Mouse (Mus musculus) midbrain, postnatal 0 days (tissue): Measurements from ENCODE around the gene Gm26920. TPM values are rescaled to one million over a fixed set of nuclear protein-coding genes. Genes with fewer than 3 reads are reported as not detected.

ENCODE experiments used
- ATAC-seq: fragments of 200-750 bp; cut with Nextera tagmentation; 2 replicates; pipeline ENCODE4 v1.8.0; 2017; ENCODE audit warnings: moderate number of reproducible peaks, mild to moderate bottlenecking, moderate TSS enrichment, moderate library complexity; ENCODE audit not compliant: low FRiP score
- DNase-seq: peaks from one replicate; pipeline ENCODE4 v3.0.0-alpha.2; 2015; ENCODE audit warnings: low spot score
- H3K27ac ChIP-seq: fragments of 300-500 bp; sonication (generic); 2 replicates; pipeline ENCODE4 v1.5.1; 2014; ENCODE audit warnings: low read depth, mild to moderate bottlenecking, low read length, mixed read lengths
- H3K27me3 ChIP-seq: fragments of 300-500 bp; sonication (generic); 2 replicates; pipeline ENCODE4 v1.6.1; 2014; ENCODE audit warnings: low read length, control low read depth, mixed read lengths; ENCODE audit not compliant: insufficient read depth
- H3K36me3 ChIP-seq: fragments of 300-500 bp; sonication (generic); 2 replicates; pipeline ENCODE4 v1.6.1; 2014; ENCODE audit warnings: low read length, control low read depth, mixed read lengths; ENCODE audit not compliant: insufficient read depth
- H3K4me1 ChIP-seq: fragments of 300-500 bp; sonication (generic); 2 replicates; pipeline ENCODE4 v1.6.1; 2014; ENCODE audit warnings: mild to moderate bottlenecking, control low read depth, antibody characterized with exemption, low read length, mixed read lengths; ENCODE audit not compliant: insufficient read depth
- H3K4me2 ChIP-seq: fragments of 300-500 bp; sonication (generic); 2 replicates; pipeline ENCODE4 v1.6.1; 2014; ENCODE audit warnings: low read depth, mild to moderate bottlenecking, low read length, mixed read lengths; ENCODE audit not compliant: poor library complexity, severe bottlenecking
- H3K4me3 ChIP-seq: fragments of 300-500 bp; sonication (generic); 2 replicates; pipeline ENCODE4 v1.5.1; 2014; ENCODE audit warnings: low read depth, mild to moderate bottlenecking, low read length, moderate library complexity
- H3K9ac ChIP-seq: fragments of 300-500 bp; sonication (generic); replicated peaks from 2 replicates; pipeline ENCODE4 v1.6.1; 2014; ENCODE audit warnings: mild to moderate bottlenecking, low read length, moderate library complexity, mixed read lengths; ENCODE audit not compliant: poor library complexity, severe bottlenecking
- H3K9me3 ChIP-seq: fragments of 300-500 bp; sonication (generic); 2 replicates; pipeline ENCODE4 v1.6.1; 2016; ENCODE audit warnings: low read length, control low read depth
- CTCF ChIP-seq: IDR thresholded peaks from 2 replicates; pipeline ENCODE4 v1.5.1; 2016; ENCODE audit warnings: antibody characterized with exemption, mild to moderate bottlenecking
- WGBS: fragments of 180-500 bp; shearing (Covaris S2); extraction: QIAGEN DNeasy Blood & Tissue Kit; methylation state at CpG from one replicate; pipeline ENCODE4 v1.1.7; 2014; 5-methylcytosine and 5-hydroxymethylcytosine counted together
- polyA plus RNA-seq: library from polyadenylated mRNA; unstranded; fragments of >200 nt; fragmentation: Nextera tagmentation; extraction: Ambion mirVana; gene quantifications from 2 replicates; pipeline ENCODE4 v1.2.1, GENCODE M21; 2015
- total RNA-seq: library from RNA; depleted of rRNA; stranded (reverse); fragments of >200 nt; gene quantifications from 2 replicates; pipeline ENCODE4 v1.2.3, GENCODE M21; 2014; rRNA removed

The Gm26920 gene
- total RNA-seq, result not detected in 2 replicates
- 0.63 and 1.3 TPM in 2 replicates for polyA plus RNA-seq

GRCm38 (mm10) chr7:30090092-30090969 lies at the start of gene Gm26920, which contains the start of gene Zfp566:
TSS of gene Gm26920 (minus strand) at chr7:30090410.
TSS of gene Zfp566 (minus strand) at chr7:30090527.
- peak; percentile 92 for ATAC-seq

GRCm38 (mm10) chr7:30136826-30137225 lies 46.6 kb upstream of the Gm26920 start:
- Histone ChIP-seq H3K4me1 (no peaks in the 10 kb centered on the region), H3K27ac (no peak overlapping the region), H3K9me3 (no peaks in the 10 kb centered on the region), H3K36me3 (peaks cover 49% of the 10 kb centered on the region), H3K4me2 (no peak overlapping the region), H3K4me3 (no peak overlapping the region), H3K27me3 (no peaks in the 10 kb centered on the region), H3K9ac (no peak overlapping the region)
- DNase-seq (no peak), ATAC-seq (no peak)
- TF ChIP-seq CTCF, result no peak
- 92% methylated on average over 10 of the region's 10 CpGs for WGBS

More at GRCm38 (mm10) chr7:30090092-30090969, at the start of gene Gm26920, which contains the start of gene Zfp566:
- peak; percentile 99 for DNase-seq
- Histone ChIP-seq H3K9me3 (no peaks in the 10 kb centered on the region), H3K4me3 (peak within 1 kb of the TSS; percentile 60), H3K27ac (peak within 1 kb of the TSS; percentile 83), H3K36me3 (peaks cover 6% of the 10 kb centered on the region; the same call in 1 of the 2 replicates), H3K27me3 (no peaks in the 10 kb centered on the region), H3K4me1 (peaks cover 9% of the 10 kb centered on the region; the same call in 1 of the 2 replicates), H3K4me2 (peak within 1 kb of the TSS; percentile 80), H3K9ac (peak within 1 kb of the TSS; percentile 57)
- under 1% methylated on average over 40 of the region's 40 CpGs for WGBS
- no peak; the same call in 1 of the 2 replicates for TF ChIP-seq CTCF

- DNase-seq, result no peak
- no peak for ATAC-seq
- Histone ChIP-seq H3K36me3 (peaks cover 63% of the 10 kb centered on the region), H3K4me2 (no peak overlapping the region), H3K9ac (no peak overlapping the region), H3K9me3 (no peaks in the 10 kb centered on the region), H3K4me3 (no peak overlapping the region), H3K27ac (no peak overlapping the region), H3K4me1 (no peaks in the 10 kb centered on the region), H3K27me3 (no peaks in the 10 kb centered on the region)
- TF ChIP-seq CTCF, result no peak
- 99% methylated on average over 4 of the region's 4 CpGs for WGBS
Measured at GRCm38 (mm10) chr7:30132396-30132795, 42.2 kb upstream of the Gm26920 start.

- Histone ChIP-seq H3K36me3 (peaks cover 57% of the 10 kb centered on the region), H3K4me3 (no peak overlapping the region), H3K9ac (no peak overlapping the region), H3K4me1 (no peaks in the 10 kb centered on the region), H3K9me3 (no peaks in the 10 kb centered on the region), H3K27me3 (no peaks in the 10 kb centered on the region), H3K27ac (no peak overlapping the region), H3K4me2 (no peak overlapping the region)
- WGBS, result 93% methylated on average over 8 of the region's 8 CpGs
- DNase-seq (no peak), ATAC-seq (no peak)
- TF ChIP-seq CTCF, result no peak
Measured at GRCm38 (mm10) chr7:30129900-30130299, 39.7 kb upstream of the Gm26920 start.

- TF ChIP-seq CTCF, result no peak
- WGBS, result 2% methylated on average over 15 of the region's 15 CpGs
- DNase-seq (peak; percentile 34), ATAC-seq (peak; percentile 56; the same call in 1 of the 2 replicates)
- Histone ChIP-seq H3K9ac (peak overlapping the region; percentile 81), H3K27me3 (no peaks in the 10 kb centered on the region), H3K36me3 (peaks cover 9% of the 10 kb centered on the region), H3K4me1 (no peaks in the 10 kb centered on the region; the same call in 1 of the 2 replicates), H3K9me3 (no peaks in the 10 kb centered on the region), H3K4me3 (peak overlapping the region; percentile 76), H3K4me2 (peak overlapping the region; percentile 63), H3K27ac (peak overlapping the region; percentile 84)
Measured at GRCm38 (mm10) chr7:30122188-30122530, 31.9 kb upstream of the Gm26920 start.
